ENCODE assay signal across 22 mouse cellular contexts in the genomic region with DNA sequence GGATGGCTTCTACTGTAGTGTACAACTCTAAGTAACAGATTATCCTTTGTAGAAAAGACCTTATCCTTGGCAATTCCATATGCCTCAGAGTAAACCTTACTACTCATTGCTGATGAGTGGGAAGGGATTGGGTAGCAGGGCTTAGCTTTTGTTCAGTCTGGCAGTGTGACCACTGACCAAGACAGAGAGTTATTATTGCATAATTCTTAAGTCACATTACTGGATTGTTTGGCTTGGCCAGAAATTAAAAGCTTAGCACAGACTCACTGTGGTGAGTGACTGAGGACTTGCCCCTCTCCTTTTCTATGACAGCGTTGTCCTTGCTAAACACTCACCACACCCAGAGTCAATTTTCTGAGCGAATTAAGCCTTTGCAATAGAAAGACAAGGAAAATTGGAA.
DNase-seq lines count a peak whose midpoint lies in the region; ATAC-seq and TF ChIP-seq lines count a peak whose summit lies in the region.
"Had no signal": no experiment of that assay in that cellular context is flagged by ENCODE, and none has a peak within 500 bp of the region (broad histone marks: within the 10 kb centered on the region; RNA-seq: fewer than 3 reads in every experiment).

No protein-coding gene starts in this region.

- 69% methylated on average over 2 of the region's 2 CpGs for WGBS in lung, embryonic 14.5 days

- H3K27me3 ChIP-seq in lung, embryonic 14.5 days (ENCODE audit: insufficient read depth, low read length), result no peaks in the 10 kb centered on the region
- H3K27me3 ChIP-seq: forebrain, embryonic 15.5 days; heart, embryonic 13.5 days; hindbrain, embryonic 15.5 days; limb, embryonic 13.5 days; lung, embryonic 15.5 days; midbrain, embryonic 12.5 days had no signal

- H3K27ac ChIP-seq in lung, embryonic 14.5 days (ENCODE audit: low read depth), result no peak overlapping the region
- H3K27ac ChIP-seq: forebrain, embryonic 15.5 days; heart, embryonic 13.5 days; hindbrain, embryonic 15.5 days; limb, embryonic 13.5 days; liver, embryonic 14.5 days; lung, embryonic 15.5 days; midbrain, embryonic 12.5 days had no signal

- no peaks in the 10 kb centered on the region for H3K9me3 ChIP-seq in lung, embryonic 14.5 days (ENCODE audit: low read depth, low read length)
- H3K9me3 ChIP-seq: hindbrain, embryonic 15.5 days; lung, embryonic 15.5 days had no signal

- H3K4me2 ChIP-seq in lung, embryonic 14.5 days, result no peak overlapping the region
- H3K4me2 ChIP-seq: forebrain, embryonic 15.5 days; heart, embryonic 13.5 days; hindbrain, embryonic 15.5 days; limb, embryonic 13.5 days; lung, embryonic 15.5 days; midbrain, embryonic 12.5 days had no signal

- DNase-seq in heart, adult 11 months, result peak; percentile 88
- no peak for DNase-seq in heart, postnatal 36 days
- DNase-seq in lung, embryonic 14.5 days, result peak; percentile 26
- no peak for DNase-seq in lung, postnatal 10 days
- DNase-seq in NIH3T3 (ENCODE audit: low read depth), result peak; percentile 24
- peak; percentile 48 for DNase-seq in skeletal muscle tissue, adult 2 months (ENCODE audit: low read depth, low spot score)
- no peak for DNase-seq in layer of hippocampus, postnatal 14 days (ENCODE audit: low spot score in 2 of 2)
- DNase-seq: adrenal gland, postnatal 36 days; B cell, adult 2 months; cerebellum, adult 9-10 months; gastrocnemius, postnatal 14 days; heart, postnatal 4 days; kidney, postnatal 36 days; right cerebral cortex, postnatal 14 days; spleen, adult 18-20 months had no signal

- intact Hi-C loops in heart, postnatal 36 days (cut with DNase I), result no loop called here

- no peaks in the 10 kb centered on the region for H3K36me3 ChIP-seq in lung, embryonic 14.5 days (ENCODE audit: insufficient read depth)
- H3K36me3 ChIP-seq: forebrain, embryonic 15.5 days; heart, embryonic 13.5 days; hindbrain, embryonic 15.5 days; limb, embryonic 13.5 days; lung, embryonic 15.5 days; midbrain, embryonic 12.5 days had no signal

- no peak for TF ChIP-seq CTCF in lung, embryonic 14.5 days (IDR thresholded peaks at IDR 0.05; ENCODE audit: low read depth)

- ATAC-seq in lung, embryonic 14.5 days (ENCODE audit: insufficient read depth), result peak; percentile 23; the same call in 1 of the 2 replicates
- ATAC-seq: forebrain, embryonic 15.5 days had no signal

- 0 out of 2 replicates have a peak, but pooled peaks cover 2% of the 10 kb centered on the region for H3K4me1 ChIP-seq in lung, embryonic 14.5 days (ENCODE audit: insufficient read depth)
- H3K4me1 ChIP-seq: heart, embryonic 13.5 days; hindbrain, embryonic 15.5 days; midbrain, embryonic 12.5 days had no signal

- H3K4me3 ChIP-seq in lung, embryonic 14.5 days (ENCODE audit: low read depth, low read length), result no peak overlapping the region
- H3K4me3 ChIP-seq: forebrain, embryonic 15.5 days; heart, embryonic 13.5 days; hindbrain, embryonic 15.5 days; limb, embryonic 13.5 days; lung, embryonic 15.5 days; midbrain, embryonic 12.5 days had no signal

- H3K9ac ChIP-seq in lung, embryonic 14.5 days, result no peak overlapping the region
- H3K9ac ChIP-seq: forebrain, embryonic 15.5 days; heart, embryonic 13.5 days; hindbrain, embryonic 15.5 days; limb, embryonic 13.5 days; liver, embryonic 14.5 days; lung, embryonic 15.5 days; midbrain, embryonic 12.5 days had no signal

Comparison
In these comparisons a context has a peak if more than half of its experiments do, and no peak if none do; other contexts are left out.
1. DNase-seq: peak in heart, adult 11 months (single experiment), lung, embryonic 14.5 days (single experiment), NIH3T3 (single experiment) and skeletal muscle tissue, adult 2 months (single experiment); none in heart, postnatal 36 days (0 of 2), lung, postnatal 10 days (single experiment) and layer of hippocampus, postnatal 14 days (0 of 2).